Mouse (Mus musculus): ENCODE results near the gene 5730596B20Rik.

Gene 5730596B20Rik

GRCm38 (mm10) chr6:52213119-52213986, 36.1 kb downstream of the 5730596B20Rik start, which contains the start of the genes Hoxa3 and Gm28308:
Hoxa3 (minus strand) TSS chr6:52213336.
Gm28308 (minus strand) TSS chr6:52213339.
- peak; percentile 53 to 70 for DNase-seq

- DNase-seq = no peak
Measured at GRCm38 (mm10) chr6:52214271-52214670, 37.0 kb downstream of the 5730596B20Rik start.

- DNase-seq = no peak
Measured at GRCm38 (mm10) chr6:52215070-52215469, 37.8 kb downstream of the 5730596B20Rik start.

GRCm38 (mm10) chr6:52215771-52216535, 38.7 kb downstream of the 5730596B20Rik start:
- DNase-seq = peak in 1 of 2 experiments; percentile 6

GRCm38 (mm10) chr6:52216691-52217458, 39.6 kb downstream of the 5730596B20Rik start:
- peak in 1 of 2 experiments; percentile 37 for DNase-seq

GRCm38 (mm10) chr6:52217459-52217768, 40.1 kb downstream of the 5730596B20Rik start:
- DNase-seq = peak; percentile 55 to 81

GRCm38 (mm10) chr6:52217895-52218642, 40.8 kb downstream of the 5730596B20Rik start:
- DNase-seq = peak in 1 of 2 experiments; percentile 21

GRCm38 (mm10) chr6:52218643-52219215, 41.4 kb downstream of the 5730596B20Rik start:
- peak in 1 of 2 experiments; percentile 21 for DNase-seq

GRCm38 (mm10) chr6:52219234-52219942, 42.1 kb downstream of the 5730596B20Rik start:
- peak in 1 of 2 experiments; percentile 14 for DNase-seq

GRCm38 (mm10) chr6:52220003-52220864, 42.9 kb downstream of the 5730596B20Rik start:
- DNase-seq = peak; percentile 24 to 27

- no peak for DNase-seq
Measured at GRCm38 (mm10) chr6:52220865-52221310, 43.6 kb downstream of the 5730596B20Rik start.

GRCm38 (mm10) chr6:52221337-52221992, 44.2 kb downstream of the 5730596B20Rik start, which contains the start of gene Hoxa7:
Hoxa7 (minus strand) TSS chr6:52221854.
- peak; percentile 89 to 92 for DNase-seq

GRCm38 (mm10) chr6:52221993-52222685, 44.8 kb downstream of the 5730596B20Rik start:
- DNase-seq = peak in 1 of 2 experiments; percentile 16

GRCm38 (mm10) chr6:52222729-52223128, 45.4 kb downstream of the 5730596B20Rik start:
- peak in 1 of 2 experiments; percentile 18 for DNase-seq

GRCm38 (mm10) chr6:52223939-52224760, 46.9 kb downstream of the 5730596B20Rik start:
- DNase-seq = peak in 1 of 2 experiments; percentile 19

GRCm38 (mm10) chr6:52224895-52225611, 47.8 kb downstream of the 5730596B20Rik start:
- DNase-seq = peak in 1 of 2 experiments; percentile 21
